Mouse (Mus musculus) thymus, adult 2 months (tissue): Measurements from ENCODE around the gene Spint5. TPM values are rescaled to one million over a fixed set of nuclear protein-coding genes. Genes with fewer than 3 reads are reported as not detected.

Experiments
- DNase-seq: peaks from one replicate; pipeline ENCODE4 v3.0.0; 2021
- H3K27ac ChIP-seq: fragments of 200-500 bp; 2 replicates; pipeline ENCODE4 v1.5.1; 2012; ENCODE audit warnings: low read length, control low read depth; ENCODE audit not compliant: control insufficient read depth, insufficient read depth
- H3K27me3 ChIP-seq: fragments of 200-500 bp; 2 replicates; pipeline ENCODE4 v1.6.1; 2012; ENCODE audit warnings: mild to moderate bottlenecking, low read length, moderate library complexity, mixed read lengths; ENCODE audit not compliant: control insufficient read depth, insufficient read depth
- H3K36me3 ChIP-seq: fragments of 200-500 bp; 2 replicates; pipeline ENCODE4 v1.6.1; 2012; ENCODE audit warnings: mild to moderate bottlenecking, low read length, moderate library complexity; ENCODE audit not compliant: control insufficient read depth, insufficient read depth
- H3K4me1 ChIP-seq: fragments of 200-500 bp; replicated peaks from 2 replicates; pipeline ENCODE4 v1.6.1; 2012; ENCODE audit warnings: low read length; ENCODE audit not compliant: control insufficient read depth, insufficient read depth
- H3K4me3 ChIP-seq: fragments of 200-500 bp; 2 replicates; pipeline ENCODE4 v1.5.1; 2012; ENCODE audit warnings: mild to moderate bottlenecking, low read length, control low read depth, moderate library complexity; ENCODE audit not compliant: control insufficient read depth, insufficient read depth
- CTCF ChIP-seq: fragments of 200-500 bp; IDR thresholded peaks from 2 replicates; pipeline ENCODE4 v1.5.1; 2012; ENCODE audit warnings: mild to moderate bottlenecking, control low read depth, low read length, moderate library complexity, borderline replicate concordance; ENCODE audit not compliant: control insufficient read depth, poor library complexity, insufficient read depth; ENCODE audit errors: extremely low read depth
- POLR2A ChIP-seq: fragments of 200-500 bp; IDR thresholded peaks from 2 replicates; pipeline ENCODE4 v1.6.1; 2012; ENCODE audit warnings: mild to moderate bottlenecking, low read length, control low read depth, moderate library complexity; ENCODE audit not compliant: control insufficient read depth, poor library complexity, insufficient read depth; ENCODE audit errors: extremely low read depth
- WGBS: fragments of 180-500 bp; shearing (Covaris S2); methylation state at CpG from one replicate; pipeline ENCODE4 v1.1.7; 2018; 5-methylcytosine and 5-hydroxymethylcytosine counted together
- polyA plus RNA-seq: library from polyadenylated mRNA; depleted of rRNA; stranded (reverse); fragments of >200 nt; gene quantifications from 2 replicates; pipeline ENCODE4 v1.2.3, GENCODE M21; 2012

Gene Spint5
- polyA plus RNA-seq, 1 experiment = not detected

DNA sequence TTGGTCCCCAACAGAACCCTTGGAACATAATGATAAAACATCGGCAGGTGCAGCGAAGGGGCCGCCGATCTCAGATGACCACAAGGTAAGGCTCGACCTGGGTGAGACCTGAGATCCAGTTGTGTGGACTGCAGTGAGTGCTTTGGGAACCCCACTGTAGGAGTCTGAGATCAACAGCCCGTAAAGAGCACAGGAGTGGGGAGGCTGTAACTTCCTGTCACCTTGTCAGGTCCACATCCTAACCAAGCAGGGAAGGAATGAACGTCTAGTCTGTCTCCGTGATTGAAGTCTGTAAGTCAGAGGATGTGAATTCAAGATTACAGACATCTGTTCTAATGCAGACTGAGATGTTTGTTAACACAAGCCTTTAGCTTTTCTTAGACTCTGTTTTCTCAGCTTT is 31.6 kb downstream of the Spint5 start:
- TF ChIP-seq POLR2A (no peak), CTCF (no peak)
- Histone ChIP-seq H3K36me3 (peaks cover 16% of the 10 kb centered on the region), H3K4me3 (peak overlapping the region; percentile 88), H3K27me3 (no peaks in the 10 kb centered on the region), H3K4me1 (peaks cover 10% of the 10 kb centered on the region), H3K27ac (no peak overlapping the region)
- WGBS = 30% methylated on average over 8 of the region's 8 CpGs
- no peak for DNase-seq

DNA sequence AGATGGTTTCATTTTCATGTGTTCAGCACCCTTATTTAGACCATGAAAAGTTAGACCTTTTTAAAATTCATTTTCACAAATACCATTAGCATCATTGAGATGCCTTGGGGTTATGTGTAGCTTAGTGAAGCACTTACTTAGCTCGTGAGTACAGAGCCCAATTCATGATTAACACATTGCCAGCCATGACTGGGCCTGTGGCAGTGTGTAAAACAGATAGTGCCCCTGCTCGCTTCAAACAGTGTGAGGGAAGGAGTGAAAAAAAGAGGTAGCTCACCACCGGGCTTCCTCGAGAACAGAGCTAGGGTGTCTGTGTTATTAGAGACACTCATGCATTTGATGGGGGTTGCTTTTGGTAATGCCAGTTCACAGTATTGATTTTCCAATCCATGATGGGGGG is 33.1 kb downstream of the Spint5 start:
- no peaks in the 10 kb centered on the region for H3K27me3 ChIP-seq
- WGBS = 95% methylated on average over 4 of the region's 4 CpGs
- no peak for DNase-seq
- TF ChIP-seq CTCF (no peak), POLR2A (no peak)
- peaks cover 29% of the 10 kb centered on the region for H3K36me3 ChIP-seq
- H3K27ac ChIP-seq = no peak overlapping the region
- peaks cover 10% of the 10 kb centered on the region for H3K4me1 ChIP-seq
- no peak overlapping the region for H3K4me3 ChIP-seq

DNA sequence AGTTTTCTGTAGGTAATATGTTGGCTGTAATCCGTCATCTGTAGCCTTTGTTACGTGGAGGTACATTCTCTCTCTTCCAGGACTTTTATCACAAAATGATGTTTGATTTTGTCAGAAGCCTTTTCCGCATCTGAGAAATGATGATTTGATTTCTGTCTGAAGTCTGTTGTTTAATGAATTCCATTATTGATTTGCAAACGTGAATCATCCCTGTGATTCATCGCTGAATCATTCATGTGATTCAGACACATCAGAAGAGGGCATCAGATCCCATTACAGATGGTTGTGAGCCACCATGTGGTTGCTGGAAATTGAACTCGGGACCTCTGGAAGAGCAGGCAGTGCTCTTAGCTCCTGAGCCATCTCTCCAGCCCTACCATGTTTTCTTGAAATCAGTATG is 33.9 kb downstream of the Spint5 start:
- TF ChIP-seq CTCF = no peak
- TF ChIP-seq POLR2A = no peak
- H3K36me3 ChIP-seq = peaks cover 34% of the 10 kb centered on the region
- H3K27me3 ChIP-seq = no peaks in the 10 kb centered on the region
- no peak overlapping the region for H3K4me3 ChIP-seq
- no peak for DNase-seq
- WGBS = 94% methylated on average over 6 of the region's 6 CpGs
- no peak overlapping the region for H3K27ac ChIP-seq
- peaks cover 10% of the 10 kb centered on the region for H3K4me1 ChIP-seq

DNA sequence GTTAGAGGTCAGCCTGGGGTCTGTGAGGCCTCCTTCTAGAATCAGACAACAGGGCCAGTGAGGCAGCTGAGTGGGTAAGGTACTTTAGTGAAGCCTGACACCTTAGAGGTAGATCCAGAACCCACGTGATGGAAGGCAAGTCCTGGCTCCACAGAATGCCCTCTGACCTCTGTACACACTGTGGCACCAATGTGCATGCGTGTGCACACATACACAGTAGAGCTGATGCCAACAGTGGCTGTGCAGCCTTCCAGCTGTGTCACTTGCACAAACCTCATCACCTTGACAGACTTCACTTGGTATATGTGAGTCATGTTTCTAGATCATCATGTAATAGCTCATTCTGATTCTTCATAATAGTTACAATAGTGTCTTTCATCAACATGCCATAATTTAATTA is 37.3 kb downstream of the Spint5 start:
- WGBS = 96% methylated on average over 2 of the region's 2 CpGs
- no peaks in the 10 kb centered on the region for H3K27me3 ChIP-seq
- no peak for DNase-seq
- no peak overlapping the region for H3K4me3 ChIP-seq
- no peak overlapping the region for H3K27ac ChIP-seq
- TF ChIP-seq CTCF (no peak), POLR2A (no peak)
- H3K36me3 ChIP-seq = peaks cover 67% of the 10 kb centered on the region
- H3K4me1 ChIP-seq = no peaks in the 10 kb centered on the region

DNA sequence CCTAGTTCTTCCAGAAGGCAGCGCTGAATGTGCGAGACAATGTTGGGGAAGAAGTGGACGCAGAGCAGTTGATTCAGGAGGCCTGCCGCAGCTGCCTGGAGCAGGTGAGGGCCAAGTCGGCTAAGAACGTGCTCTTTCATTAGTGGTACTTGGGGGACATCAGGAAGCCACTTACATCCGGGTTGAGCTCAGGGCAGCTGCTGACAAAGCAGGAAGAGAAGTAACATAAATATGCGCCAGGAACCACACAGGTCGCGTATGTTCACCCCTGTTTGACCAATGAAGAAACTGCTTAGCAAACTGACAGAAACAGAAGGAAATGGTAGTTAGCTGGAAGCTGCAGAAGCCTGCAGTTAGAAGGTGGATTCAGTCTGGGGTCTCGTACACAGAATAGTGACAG is 39.0 kb downstream of the Spint5 start:
- TF ChIP-seq CTCF = no peak
- no peak for TF ChIP-seq POLR2A
- no peak overlapping the region for H3K27ac ChIP-seq
- DNase-seq = no peak
- 38% methylated on average over 11 of the region's 11 CpGs for WGBS
- no peaks in the 10 kb centered on the region for H3K27me3 ChIP-seq
- no peaks in the 10 kb centered on the region for H3K4me1 ChIP-seq
- no peak overlapping the region for H3K4me3 ChIP-seq
- H3K36me3 ChIP-seq = peaks cover 81% of the 10 kb centered on the region

DNA sequence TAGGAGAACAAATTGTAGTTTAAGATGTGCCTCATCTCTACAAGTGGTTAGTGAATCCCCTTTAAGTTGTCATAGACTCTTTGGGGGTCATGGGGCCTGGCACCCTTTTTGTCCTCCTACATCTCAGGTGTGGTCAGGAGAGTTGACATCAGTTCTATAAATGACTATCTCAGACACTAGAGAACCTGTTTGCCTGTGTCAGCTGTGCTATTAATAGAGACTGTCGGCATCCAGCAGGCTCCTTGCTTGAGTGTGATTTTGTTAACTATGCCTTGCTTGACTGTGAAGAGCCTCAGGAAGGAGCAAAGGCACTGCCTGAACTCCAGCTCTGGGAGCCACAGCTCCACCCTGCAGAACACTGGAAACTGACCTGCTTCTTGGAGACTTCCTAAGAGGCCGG is 39.7 kb downstream of the Spint5 start:
- H3K27me3 ChIP-seq = no peaks in the 10 kb centered on the region
- peaks cover 87% of the 10 kb centered on the region for H3K36me3 ChIP-seq
- no peaks in the 10 kb centered on the region for H3K4me1 ChIP-seq
- 97% methylated on average over 2 of the region's 2 CpGs for WGBS
- no peak overlapping the region for H3K4me3 ChIP-seq
- no peak overlapping the region for H3K27ac ChIP-seq
- no peak for DNase-seq
- TF ChIP-seq CTCF (no peak), POLR2A (no peak)

DNA sequence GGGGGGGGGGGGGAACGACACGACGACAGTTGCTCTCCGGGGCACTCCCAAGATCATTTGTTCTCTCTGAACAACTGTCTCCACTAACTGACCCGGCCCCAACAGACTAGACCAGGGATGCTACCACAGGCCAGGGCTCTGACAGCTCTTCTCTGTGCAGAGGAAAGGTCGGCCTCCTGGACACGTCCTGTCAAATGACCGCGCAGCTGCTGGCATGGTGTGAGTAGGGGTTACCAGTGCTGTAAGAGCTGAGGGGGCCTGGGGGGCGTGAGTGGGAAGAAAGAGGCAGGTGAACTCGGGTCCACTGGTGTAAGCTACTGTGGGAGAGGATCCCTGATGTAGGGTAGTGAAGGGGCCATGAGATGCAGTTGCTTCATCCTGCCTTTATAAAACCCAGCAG is 42.7 kb downstream of the Spint5 start:
- DNase-seq = no peak
- no peak for TF ChIP-seq POLR2A
- TF ChIP-seq CTCF = no peak
- peaks cover 87% of the 10 kb centered on the region for H3K36me3 ChIP-seq
- H3K4me3 ChIP-seq = no peak overlapping the region
- no peaks in the 10 kb centered on the region for H3K27me3 ChIP-seq
- H3K27ac ChIP-seq = no peak overlapping the region
- no peaks in the 10 kb centered on the region for H3K4me1 ChIP-seq
- 93% methylated on average over 11 of the region's 11 CpGs for WGBS
